Mouse (Mus musculus): ENCODE measurements around the gene Cog8. TPM values are rescaled to one million over a fixed set of nuclear protein-coding genes. Genes with fewer than 3 reads are reported as not detected.

Cog8 gene
- 47.0 and 49.7 TPM in 2 replicates for polyA plus RNA-seq (2012; rRNA removed)

DNA sequence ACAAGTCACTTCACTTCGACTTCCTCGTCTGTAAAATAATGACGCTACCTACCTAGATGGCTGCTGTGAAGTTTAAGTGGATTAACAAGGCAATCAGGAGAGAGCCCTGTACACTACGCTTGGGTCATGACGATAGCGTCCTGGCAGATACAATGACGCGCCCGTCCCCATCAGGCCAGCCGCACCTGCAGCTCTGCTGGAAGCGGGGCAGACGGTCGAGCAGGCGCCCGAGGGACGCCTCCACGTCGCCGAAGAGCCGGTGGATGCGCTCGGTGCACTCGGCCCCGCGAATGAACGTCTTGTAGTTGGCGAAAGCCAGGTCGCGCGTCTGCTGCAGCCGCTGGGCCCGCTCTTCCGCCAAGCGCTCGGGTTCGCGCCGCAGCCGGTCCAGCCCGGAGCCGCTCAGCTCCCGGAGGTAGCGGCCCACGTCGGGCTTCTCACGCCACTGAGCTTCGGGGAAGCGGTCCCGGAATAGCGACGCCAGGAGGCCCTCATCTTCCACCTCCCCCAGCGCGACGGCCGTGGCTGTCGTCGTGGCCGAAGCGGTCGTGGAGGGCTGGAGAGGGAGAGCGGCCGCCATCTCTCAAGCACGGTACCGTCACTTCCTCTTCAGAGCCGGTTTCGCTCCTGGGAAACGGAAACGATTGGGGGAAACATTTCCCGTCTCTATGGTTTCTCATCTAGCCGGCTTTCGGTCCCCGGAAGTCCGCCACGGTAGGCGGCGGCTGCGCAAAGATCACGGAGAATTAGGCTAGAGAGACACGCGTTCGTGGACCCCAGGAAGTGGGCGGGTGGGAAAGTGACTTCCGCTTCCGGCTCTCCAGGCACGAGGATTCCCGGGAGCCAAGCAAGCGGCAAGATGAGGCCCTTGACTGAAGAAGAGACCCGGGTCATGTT, at the start of gene Cog8, which contains the start of gene Nip7:
TSS of gene Cog8 (minus strand) at position 614 of the 897 bp plus-strand sequence.
TSS of gene Nip7 (plus strand) at position 802 of the 897 bp plus-strand sequence.

GRCm38 (mm10) chr8:107096366-107097036, 40.0 kb upstream of the Cog8 start, which contains the start of gene Terf2:
TSS of gene Terf2 (minus strand) at chr8:107096547.

GRCm38 (mm10) chr8:107065511-107066496, 9.3 kb upstream of the Cog8 start, which contains the start of gene Tmed6:
TSS of gene Tmed6 (minus strand) at chr8:107065644.

DNA sequence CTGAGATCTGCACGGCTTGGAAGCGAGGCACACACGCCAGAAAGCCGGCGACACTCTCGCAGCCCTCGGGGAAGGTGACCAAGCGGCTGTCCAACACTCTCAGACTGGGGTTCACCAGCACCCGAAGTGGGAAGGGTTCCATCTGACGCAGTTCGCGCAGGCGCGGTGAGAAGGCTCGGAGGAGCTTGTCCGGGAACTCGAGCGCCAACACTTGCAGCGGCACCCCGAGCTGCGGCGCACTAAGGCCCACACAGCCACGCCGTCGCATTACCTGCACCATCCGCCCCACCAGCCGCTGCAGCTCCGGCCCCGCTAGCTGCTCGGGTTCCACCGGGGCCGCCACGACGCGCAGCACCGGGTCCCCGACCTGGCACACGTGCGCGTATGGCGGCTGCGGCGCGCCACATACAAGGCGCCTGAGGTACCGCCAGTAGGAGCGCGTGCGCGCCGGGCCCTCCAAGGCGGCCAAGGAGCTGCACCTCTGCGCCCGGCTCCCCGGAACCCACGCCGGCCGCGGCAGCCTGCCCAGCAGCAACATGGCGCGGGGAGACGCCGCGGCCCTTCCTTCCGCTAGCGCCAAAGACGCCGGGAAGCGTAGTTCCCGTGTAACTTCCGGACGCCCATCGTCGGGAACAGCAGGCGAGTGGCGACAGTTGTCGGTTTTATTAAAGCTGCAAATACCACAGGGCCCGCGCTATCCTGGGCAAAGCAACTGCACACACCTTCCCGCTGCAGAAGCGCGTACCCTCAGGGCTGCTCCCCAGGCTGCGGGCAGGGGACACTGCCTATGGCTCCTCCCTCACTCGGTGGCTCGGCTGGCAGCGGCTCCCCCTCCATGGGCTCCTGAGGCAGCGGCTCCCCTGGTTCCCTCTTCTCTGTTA, 8.2 kb downstream of the Cog8 start, which contains the start of gene Pdf:
TSS of gene Pdf (minus strand) at position 554 of the 881 bp plus-strand sequence.

DNA sequence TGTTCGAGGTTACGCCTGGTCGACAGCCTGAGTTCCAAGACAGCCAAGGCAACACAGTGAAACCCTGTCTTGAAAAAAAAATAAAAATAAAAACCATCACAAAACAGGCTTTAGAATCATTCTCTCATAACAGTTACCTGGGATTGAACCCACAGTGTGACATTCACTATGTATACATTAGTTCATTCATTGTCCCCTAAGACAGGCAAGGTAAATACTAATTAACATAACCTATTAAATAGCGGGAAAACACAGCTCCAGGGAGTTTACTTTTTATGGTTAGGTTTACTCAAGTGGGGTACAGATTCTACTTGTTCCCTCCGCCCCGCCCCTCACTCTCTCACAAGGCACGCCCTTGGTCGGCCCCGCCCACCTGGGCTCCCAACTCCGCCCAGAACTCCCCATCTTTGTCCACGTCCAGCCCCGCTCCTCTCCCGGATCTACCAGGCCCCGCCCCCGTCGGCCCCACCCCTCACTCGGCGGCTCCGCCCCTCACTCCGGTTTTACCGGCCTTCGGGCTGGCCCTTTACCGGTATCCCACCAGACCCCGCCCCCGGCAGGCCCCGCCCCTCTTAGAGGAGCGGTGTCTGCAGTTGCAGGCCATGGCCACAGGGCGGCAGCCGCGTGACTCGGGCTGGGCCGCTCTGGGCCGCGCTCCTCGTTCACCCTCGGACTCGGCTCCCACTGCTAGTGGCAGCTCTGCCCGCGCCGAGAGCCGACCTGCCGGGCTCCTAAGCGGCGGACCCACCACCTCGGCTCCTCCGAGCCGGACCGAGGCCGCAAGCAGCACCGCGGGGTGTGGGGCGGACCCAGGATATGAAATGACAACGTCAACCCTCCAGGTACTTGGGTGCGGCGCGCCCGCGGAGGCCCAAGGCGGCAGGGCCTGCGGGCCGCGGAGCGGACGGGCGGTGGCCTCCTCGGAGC, 25.6 kb downstream of the Cog8 start, which contains the start of gene Vps4a:
TSS of gene Vps4a (plus strand) at position 573 of the 927 bp plus-strand sequence.

Other genes starting within 250 kb of the Cog8 start
- 5.6 and 6.7 TPM in 2 replicates for gene Has3, start 186.4 kb downstream of the Cog8 start, polyA plus RNA-seq (2012; rRNA removed)
- 36.3 and 38.3 TPM in 2 replicates for gene Utp4, start 163.1 kb downstream of the Cog8 start, polyA plus RNA-seq (2012; rRNA removed)
- gene Sntb2, start 120.9 kb downstream of the Cog8 start, polyA plus RNA-seq (2012; rRNA removed): 4.6 and 6.1 TPM in 2 replicates
- 88.0 and 91.0 TPM in 2 replicates for gene Vps4a, start 25.5 kb downstream of the Cog8 start, polyA plus RNA-seq (2012; rRNA removed)
- 19.6 and 24.9 TPM in 2 replicates for gene Pdf, start 8.1 kb downstream of the Cog8 start, polyA plus RNA-seq (2012; rRNA removed)
- 116 and 148 TPM in 2 replicates for gene Nip7, start 188 bp upstream of the Cog8 start, polyA plus RNA-seq (2012; rRNA removed)
- not detected in 2 replicates for gene Tmed6, start 9.0 kb upstream of the Cog8 start, polyA plus RNA-seq (2012; rRNA removed)
- 49.5 and 52.6 TPM in 2 replicates for gene Terf2, start 39.9 kb upstream of the Cog8 start, polyA plus RNA-seq (2012; rRNA removed)
- gene Cyb5b, start 94.0 kb upstream of the Cog8 start, polyA plus RNA-seq (2012; rRNA removed): 79.0 and 89.8 TPM in 2 replicates
- gene Nfat5, start 236.8 kb upstream of the Cog8 start, polyA plus RNA-seq (2012; rRNA removed): 34.9 and 42.2 TPM in 2 replicates

All from central nervous system, embryonic 14 days (tissue).